Mouse (Mus musculus) bone marrow macrophage, adult 2 months (primary cell): Measurements from ENCODE around the gene Enkur.

Experiments used
- CTCF ChIP-seq: IDR thresholded peaks from 2 replicates; pipeline ENCODE4 v1.5.1; 2012; ENCODE audit warnings: low read depth, mild to moderate bottlenecking, low read length, moderate library complexity
- POLR2A ChIP-seq: IDR thresholded peaks from 2 replicates; pipeline ENCODE4 v1.6.1; 2012; ENCODE audit warnings: mild to moderate bottlenecking, low read depth, low read length, borderline replicate concordance

DNA sequence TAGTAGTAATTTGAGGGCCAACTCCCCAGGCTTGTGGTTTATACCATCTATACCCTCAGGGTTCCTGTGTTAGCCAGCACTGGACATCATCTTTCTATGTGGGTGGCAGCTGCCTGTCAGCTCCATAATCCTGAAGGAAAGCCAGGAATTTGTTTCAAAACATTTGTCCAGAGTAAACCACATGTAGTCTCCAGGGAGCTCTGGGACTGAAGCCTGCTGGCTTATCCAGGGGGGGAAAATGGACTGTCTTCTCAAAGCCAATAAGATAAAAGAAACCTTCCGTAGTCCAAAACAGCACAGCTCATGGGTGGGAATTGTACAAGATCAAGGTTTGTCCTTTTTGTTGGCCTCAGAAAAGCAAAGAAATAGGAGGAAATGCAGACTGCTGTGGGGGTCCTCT is 37.2 kb downstream of the Enkur start:
- TF ChIP-seq CTCF: no peak
- no peak for TF ChIP-seq POLR2A
